Mouse (Mus musculus) testis, adult 2 months (tissue): ENCODE results near the gene Zcrb1.

Experiments
- CTCF ChIP-seq: fragments of 200-500 bp; IDR thresholded peaks from 2 replicates; pipeline ENCODE4 v1.5.1; 2012; ENCODE audit warnings: low read depth, mild to moderate bottlenecking, inconsistent platforms, low read length, moderate library complexity; ENCODE audit not compliant: control insufficient read depth, insufficient read depth, insufficient replicate concordance
- POLR2A ChIP-seq: fragments of 200-500 bp; IDR thresholded peaks from 2 replicates; pipeline ENCODE4 v1.6.1; 2012; ENCODE audit warnings: low read depth, mild to moderate bottlenecking, inconsistent platforms, low read length, moderate library complexity; ENCODE audit not compliant: control insufficient read depth

DNA sequence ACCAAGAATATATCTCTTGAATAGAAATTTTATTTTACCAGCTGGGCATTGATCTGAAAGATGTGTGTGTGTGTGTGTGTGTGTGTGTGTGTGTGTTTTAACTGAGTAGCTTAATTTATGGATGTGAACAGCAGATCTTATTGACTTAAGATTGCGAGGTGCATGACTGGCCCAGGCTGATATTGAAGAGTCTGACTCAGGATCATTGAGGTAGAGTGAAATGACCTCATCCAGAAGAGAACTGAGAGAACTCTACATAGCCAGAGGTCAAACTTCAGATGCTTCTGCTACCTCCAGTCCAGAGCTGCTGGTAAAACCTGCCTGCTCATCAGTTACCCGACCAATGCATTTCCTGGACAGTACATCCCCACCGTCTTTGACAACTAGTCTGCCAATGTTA, 14.3 kb upstream of the Zcrb1 start:
- TF ChIP-seq POLR2A (no peak), CTCF (no peak)
